Mouse (Mus musculus): Measurements from ENCODE around the gene Kank2.

DNA sequence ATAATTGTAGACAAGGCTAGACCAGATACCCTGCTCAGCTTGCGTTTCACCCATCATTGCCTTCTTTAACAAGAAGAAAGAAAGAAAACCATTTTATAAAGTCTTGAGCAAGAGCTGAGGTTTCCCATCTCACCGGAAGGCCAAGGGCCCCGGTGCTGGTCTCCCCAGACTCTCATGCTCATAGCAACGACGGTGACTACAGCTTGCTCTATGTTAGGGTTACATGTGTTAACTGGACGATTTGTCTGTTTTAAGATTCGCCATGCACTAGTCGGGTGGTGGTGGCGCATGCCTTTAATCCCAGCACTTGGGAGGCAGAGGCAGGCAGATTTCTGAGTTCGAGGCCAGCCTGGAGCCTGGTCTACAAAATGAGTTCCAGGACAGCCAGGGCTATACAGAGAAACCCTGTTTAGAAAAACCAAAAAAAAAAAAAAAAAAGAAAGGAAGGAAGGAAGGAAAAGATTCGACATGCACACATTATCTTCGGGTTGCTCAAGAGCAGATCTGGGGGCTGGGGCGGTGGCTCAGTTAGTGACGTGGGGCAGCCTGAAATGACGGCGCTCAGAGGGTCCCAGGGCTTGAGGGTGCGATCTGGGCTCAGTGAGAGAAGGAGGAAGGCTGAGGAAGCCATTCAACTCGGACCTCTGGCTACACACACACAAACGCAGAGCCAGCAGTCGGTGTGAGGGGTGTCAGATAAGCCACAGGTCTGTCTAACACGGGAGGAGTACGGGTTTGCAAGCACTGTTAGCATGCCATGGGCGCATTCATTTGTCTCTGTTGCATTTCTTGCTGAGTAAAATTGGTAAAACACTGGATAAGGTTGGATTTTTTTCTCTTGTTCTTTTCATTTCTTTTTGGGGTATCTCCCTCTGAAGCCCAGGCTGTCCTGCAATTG lies 73.1 kb downstream of the Kank2 start:
- TF ChIP-seq CTCF (IDR thresholded peaks at IDR 0.05; ENCODE audit: borderline replicate concordance, insufficient read depth, low read depth, low read length) (no peak), POLR2A (IDR thresholded peaks at IDR 0.05; ENCODE audit: borderline replicate concordance, insufficient read depth, low read length) (no peak)

All from cerebellum, adult 2 months (tissue).